Mouse (Mus musculus): ENCODE measurements around the gene Man2c1. TPM values are rescaled to one million over a fixed set of nuclear protein-coding genes. Genes with fewer than 3 reads are reported as not detected.

The Man2c1 gene
- polyA plus RNA-seq, 1 experiment = 140 TPM

DNA sequence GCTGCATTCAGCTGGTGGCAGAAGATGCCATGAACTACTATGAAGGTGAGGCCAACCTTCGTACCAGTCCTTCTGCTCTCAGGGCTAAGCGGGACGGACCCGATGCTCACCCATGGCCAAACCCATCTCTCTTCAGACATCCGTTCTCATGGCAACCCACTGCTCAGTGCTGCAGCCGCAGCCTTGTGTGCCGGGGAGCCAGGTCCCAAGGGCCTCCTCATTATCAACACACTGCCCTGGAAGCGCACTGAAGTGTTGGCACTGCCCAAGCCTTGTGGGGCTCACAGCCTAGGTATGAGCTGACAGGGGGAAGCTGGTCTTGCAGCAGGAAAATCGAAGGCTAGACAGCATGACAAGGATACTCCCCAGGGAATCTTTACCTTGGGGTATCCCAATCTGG, 8.6 kb downstream of the Man2c1 start:
- H3K4me3 ChIP-seq (ENCODE audit: low read depth, low read length) = no peak overlapping the region
- no peak for TF ChIP-seq CTCF (IDR thresholded peaks at IDR 0.05; ENCODE audit: extremely low read depth, insufficient read length, insufficient replicate concordance, low read depth, low read length)
- TF ChIP-seq POLR2A (IDR thresholded peaks at IDR 0.05; ENCODE audit: low read depth, low read length) = no peak
- peaks cover 49% of the 10 kb centered on the region for H3K36me3 ChIP-seq (ENCODE audit: control insufficient read depth, insufficient read depth, low read length)
- WGBS = 91% methylated on average over 9 of the region's 9 CpGs
- H3K4me1 ChIP-seq (ENCODE audit: control insufficient read depth, insufficient read depth, insufficient read length, low read length) = no peaks in the 10 kb centered on the region
- no peaks in the 10 kb centered on the region for H3K27me3 ChIP-seq (ENCODE audit: control insufficient read depth, insufficient read depth, low read length)
- no peak overlapping the region for H3K27ac ChIP-seq (ENCODE audit: insufficient read depth, low read depth, low read length)

- Histone ChIP-seq H3K27ac (ENCODE audit: insufficient read depth, low read depth, low read length) (no peak overlapping the region), H3K27me3 (ENCODE audit: control insufficient read depth, insufficient read depth, low read length) (no peaks in the 10 kb centered on the region), H3K4me1 (ENCODE audit: control insufficient read depth, insufficient read depth, insufficient read length, low read length) (no peaks in the 10 kb centered on the region), H3K36me3 (ENCODE audit: control insufficient read depth, insufficient read depth, low read length) (peaks cover 49% of the 10 kb centered on the region), H3K4me3 (ENCODE audit: low read depth, low read length) (no peak overlapping the region)
- 87% methylated on average over 5 of the region's 5 CpGs for WGBS
- no peak for TF ChIP-seq POLR2A (IDR thresholded peaks at IDR 0.05; ENCODE audit: low read depth, low read length)
- TF ChIP-seq CTCF (IDR thresholded peaks at IDR 0.05; ENCODE audit: extremely low read depth, insufficient read length, insufficient replicate concordance, low read depth, low read length) = no peak
Measured at GRCm38 (mm10) chr9:57139571-57139970, 9.1 kb downstream of the Man2c1 start.

DNA sequence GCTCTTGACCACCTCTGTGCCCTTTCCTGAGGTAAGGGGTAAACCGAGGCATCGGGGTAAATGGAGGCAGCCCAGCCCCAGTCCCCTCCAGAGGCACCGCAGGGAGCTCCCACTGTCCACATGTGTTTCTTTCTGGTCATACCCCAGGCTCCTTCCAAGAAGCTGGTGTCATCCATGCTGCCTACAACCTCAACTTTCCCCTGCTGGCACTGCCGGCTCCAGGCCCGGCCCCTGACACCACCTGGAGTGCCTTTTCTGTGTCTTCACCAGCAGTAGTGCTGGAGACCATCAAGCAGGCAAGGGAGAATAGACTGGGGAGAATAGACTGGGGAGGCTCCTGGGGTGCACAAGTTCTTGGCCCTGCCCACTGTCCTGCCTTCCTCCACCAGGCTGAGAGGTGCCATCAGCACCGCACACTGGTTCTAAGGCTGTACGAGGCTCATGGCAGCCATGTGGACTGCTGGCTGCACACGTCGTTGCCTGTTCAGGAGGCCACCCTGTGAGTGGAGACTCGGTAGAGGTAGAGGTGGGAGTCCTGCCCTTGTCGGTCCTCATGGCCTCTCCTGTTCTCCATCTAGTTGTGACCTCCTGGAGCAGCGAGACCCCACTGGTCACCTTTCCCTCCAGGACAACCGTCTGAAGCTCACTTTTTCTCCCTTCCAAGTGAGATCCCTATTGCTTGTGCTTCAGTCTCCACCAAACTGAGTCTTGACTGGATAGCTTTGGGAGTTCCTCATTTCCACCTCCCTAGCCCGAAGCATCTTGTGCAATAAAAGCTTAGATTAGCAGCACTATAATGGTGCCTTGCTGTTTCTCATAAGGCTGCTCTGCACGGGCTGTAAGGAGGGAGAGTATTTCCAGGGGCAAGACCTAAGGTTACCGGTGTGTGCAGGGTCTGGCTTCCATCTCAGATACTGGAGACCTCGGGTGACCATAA, 11.2 kb downstream of the Man2c1 start:
- Histone ChIP-seq H3K4me1 (ENCODE audit: control insufficient read depth, insufficient read depth, insufficient read length, low read length) (peaks cover 5% of the 10 kb centered on the region), H3K36me3 (ENCODE audit: control insufficient read depth, insufficient read depth, low read length) (peaks cover 38% of the 10 kb centered on the region), H3K27ac (ENCODE audit: insufficient read depth, low read depth, low read length) (no peak overlapping the region), H3K27me3 (ENCODE audit: control insufficient read depth, insufficient read depth, low read length) (no peaks in the 10 kb centered on the region), H3K4me3 (ENCODE audit: low read depth, low read length) (no peak overlapping the region)
- TF ChIP-seq CTCF (IDR thresholded peaks at IDR 0.05; ENCODE audit: extremely low read depth, insufficient read length, insufficient replicate concordance, low read depth, low read length) = no peak
- no peak for TF ChIP-seq POLR2A (IDR thresholded peaks at IDR 0.05; ENCODE audit: low read depth, low read length)
- WGBS = 87% methylated on average over 17 of the region's 17 CpGs

DNA sequence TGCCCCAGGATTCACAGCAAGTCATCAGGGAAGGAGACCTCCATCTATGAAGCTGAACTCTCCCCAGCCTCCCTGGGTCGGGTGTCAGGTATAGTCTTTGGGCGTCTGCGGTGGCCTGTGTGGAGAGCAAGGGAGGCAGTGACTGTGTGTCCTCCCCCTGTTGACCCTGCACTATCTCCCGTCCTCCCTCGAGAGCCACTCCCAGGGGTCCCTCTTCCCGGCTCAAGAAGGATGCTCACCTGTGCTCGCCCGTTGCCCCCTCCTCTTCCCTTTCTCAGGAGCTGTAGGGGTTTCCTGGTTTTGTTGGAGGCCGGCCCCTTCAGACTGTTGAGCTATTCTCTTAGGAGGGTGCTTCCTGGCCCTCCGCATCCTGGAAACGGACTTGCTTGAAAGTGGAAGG, 12.7 kb downstream of the Man2c1 start:
- Histone ChIP-seq H3K4me1 (ENCODE audit: control insufficient read depth, insufficient read depth, insufficient read length, low read length) (peaks cover 12% of the 10 kb centered on the region), H3K27me3 (ENCODE audit: control insufficient read depth, insufficient read depth, low read length) (no peaks in the 10 kb centered on the region), H3K4me3 (ENCODE audit: low read depth, low read length) (no peak overlapping the region), H3K36me3 (ENCODE audit: control insufficient read depth, insufficient read depth, low read length) (peaks cover 28% of the 10 kb centered on the region), H3K27ac (ENCODE audit: insufficient read depth, low read depth, low read length) (no peak overlapping the region)
- TF ChIP-seq POLR2A (IDR thresholded peaks at IDR 0.05; ENCODE audit: low read depth, low read length) = no peak
- no peak for TF ChIP-seq CTCF (IDR thresholded peaks at IDR 0.05; ENCODE audit: extremely low read depth, insufficient read length, insufficient replicate concordance, low read depth, low read length)
- WGBS = 87% methylated on average over 11 of the region's 11 CpGs

GRCm38 (mm10) chr9:57144830-57145229, 14.3 kb downstream of the Man2c1 start:
- Histone ChIP-seq H3K27me3 (ENCODE audit: control insufficient read depth, insufficient read depth, low read length) (no peaks in the 10 kb centered on the region), H3K27ac (ENCODE audit: insufficient read depth, low read depth, low read length) (no peak overlapping the region), H3K4me1 (ENCODE audit: control insufficient read depth, insufficient read depth, insufficient read length, low read length) (peaks cover 14% of the 10 kb centered on the region), H3K36me3 (ENCODE audit: control insufficient read depth, insufficient read depth, low read length) (peaks cover 22% of the 10 kb centered on the region), H3K4me3 (ENCODE audit: low read depth, low read length) (no peak overlapping the region)
- WGBS = 89% methylated on average over 8 of the region's 8 CpGs
- no peak for TF ChIP-seq POLR2A (IDR thresholded peaks at IDR 0.05; ENCODE audit: low read depth, low read length)
- TF ChIP-seq CTCF (IDR thresholded peaks at IDR 0.05; ENCODE audit: extremely low read depth, insufficient read length, insufficient replicate concordance, low read depth, low read length) = no peak

DNA sequence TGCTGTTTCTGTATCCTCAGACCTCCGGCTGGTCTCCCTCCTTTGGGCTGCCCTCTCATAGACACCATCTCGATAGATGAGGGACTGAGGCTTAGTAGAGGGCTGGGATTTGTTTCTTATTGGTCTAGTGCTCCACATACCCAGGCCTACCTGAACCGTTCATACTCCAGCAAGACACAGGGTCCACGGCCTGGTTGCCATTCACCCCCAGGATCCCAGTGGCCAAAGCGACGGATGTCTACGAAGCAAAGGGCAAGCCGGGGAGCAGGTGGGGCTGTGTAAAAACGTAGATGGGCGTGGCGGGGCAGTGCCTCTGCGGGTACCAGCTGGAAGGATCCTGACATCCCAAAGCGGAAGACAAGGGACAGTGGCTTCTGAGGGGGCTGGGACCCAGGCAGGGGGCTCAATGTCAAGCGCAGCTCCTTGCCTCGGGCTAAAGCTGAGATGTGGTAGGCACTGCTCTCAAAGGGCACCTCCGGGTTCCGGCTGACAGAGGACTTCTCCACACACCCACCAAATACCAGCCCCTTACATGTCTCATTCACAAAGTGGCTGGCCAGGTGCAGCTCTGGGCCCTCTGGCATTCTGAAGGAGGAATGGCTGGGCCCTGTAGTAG, 16.1 kb downstream of the Man2c1 start:
- no peaks in the 10 kb centered on the region for H3K27me3 ChIP-seq (ENCODE audit: control insufficient read depth, insufficient read depth, low read length)
- peaks cover 10% of the 10 kb centered on the region for H3K36me3 ChIP-seq (ENCODE audit: control insufficient read depth, insufficient read depth, low read length)
- no peak overlapping the region for H3K4me3 ChIP-seq (ENCODE audit: low read depth, low read length)
- H3K27ac ChIP-seq (ENCODE audit: insufficient read depth, low read depth, low read length) = no peak overlapping the region
- peaks cover 14% of the 10 kb centered on the region for H3K4me1 ChIP-seq (ENCODE audit: control insufficient read depth, insufficient read depth, insufficient read length, low read length)
- 51% methylated on average over 17 of the region's 17 CpGs for WGBS
- TF ChIP-seq CTCF (IDR thresholded peaks at IDR 0.05; ENCODE audit: extremely low read depth, insufficient read length, insufficient replicate concordance, low read depth, low read length) = no peak
- no peak for TF ChIP-seq POLR2A (IDR thresholded peaks at IDR 0.05; ENCODE audit: low read depth, low read length)

Measured in small intestine, adult 2 months (tissue).